Mouse (Mus musculus) ES-Bruce4 (cell line): Measurements from ENCODE around the gene Pram1.

Experiments used
- CTCF ChIP-seq: IDR thresholded peaks from one replicate; pipeline ENCODE4 v1.8.1; 2011; ENCODE audit warnings: low read depth, low read length
- EP300 ChIP-seq: IDR thresholded peaks from 2 replicates; pipeline ENCODE4 v1.6.1; 2011; ENCODE audit warnings: low read depth, low read length; ENCODE audit not compliant: insufficient read depth
- POLR2A ChIP-seq: IDR thresholded peaks from one replicate; pipeline ENCODE4 v1.8.1; 2011; ENCODE audit warnings: low read length; ENCODE audit not compliant: insufficient read depth

DNA sequence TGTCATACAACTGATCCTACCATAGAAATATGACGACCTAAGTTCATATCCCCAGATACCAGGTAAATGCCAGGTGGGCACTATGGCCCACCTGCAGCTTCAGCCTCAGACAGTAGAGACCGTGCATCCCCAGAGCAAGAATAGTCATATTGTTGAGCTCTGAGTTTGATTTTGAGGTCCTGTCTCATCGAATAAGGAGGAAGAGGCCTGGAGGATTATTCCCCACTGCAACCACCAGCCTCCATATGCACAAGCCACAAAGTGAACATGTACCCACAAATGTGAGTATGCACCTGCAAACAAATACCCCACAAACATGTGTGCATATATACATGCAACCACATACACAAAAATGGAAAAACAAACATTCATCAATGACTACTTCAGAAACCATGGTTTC, 10.6 kb upstream of the Pram1 start:
- TF ChIP-seq EP300 (no peak), POLR2A (no peak), CTCF (no peak)
